ENCODE assay signal across 8 mouse cellular contexts in genomic region chr1:54250158-54250866, GRCm38 (mm10). TPM values are rescaled to one million over a fixed set of nuclear protein-coding genes. Genes with fewer than 3 reads are reported as not detected.
DNase-seq lines count a peak whose midpoint lies in the region; ATAC-seq lines count a peak whose summit lies in the region.

Gene Ccdc150 (plus strand): TSS chr1:54250683.

- DNase-seq in adrenal gland, adult 18-20 months (ENCODE audit: low spot score in 2 of 2): peak; percentile 90
- peak; percentile 98 for DNase-seq in embryo, embryonic 10 days (ENCODE audit: low spot score)
- peak; percentile 95 for DNase-seq in gastrocnemius, postnatal 25 days
- peak; percentile 94 to 98 for DNase-seq in left cerebral cortex, adult 9 months (ENCODE audit: low spot score in 2 of 2)
- peak; percentile 98 to 99 for DNase-seq in right cerebral cortex, adult 2 months (ENCODE audit: low spot score in 2 of 2)
- DNase-seq in urinary bladder, postnatal 10 days (ENCODE audit: low spot score): peak; percentile 82

- H3K4me1 ChIP-seq in megakaryocyte, embryonic 14.5 days: peaks cover 25% of the 10 kb centered on the region

- no peaks in the 10 kb centered on the region for H3K27me3 ChIP-seq in megakaryocyte, embryonic 14.5 days (replicated peaks)

- H3K36me3 ChIP-seq in megakaryocyte, embryonic 14.5 days (replicated peaks; ENCODE audit: low read length): no peaks in the 10 kb centered on the region

- H3K9me3 ChIP-seq in megakaryocyte, embryonic 14.5 days: peaks cover 4% of the 10 kb centered on the region; the same call in 1 of the 2 replicates

- peak within 1 kb of the TSS; percentile 94 for H3K4me3 ChIP-seq in megakaryocyte, embryonic 14.5 days (replicated peaks)

- peak; percentile 95 for ATAC-seq in inflammation-experienced regulatory T-cells, adult 6 months

RNA-seq across cellular contexts. Expression of gene Ccdc150, which starts in this region (rescaled TPM):
- total RNA-seq in adrenal gland, adult 18-20 months (2021): not detected
- total RNA-seq in gastrocnemius, postnatal 25 days (2021): not detected
- under 1 TPM in 1 of 3 experiments, not detected in 2; 0.24 TPM for polyA plus RNA-seq in inflammation-experienced regulatory T-cells, adult 6 months (2017; shearing (Covaris generic))
- not detected in 2 replicates for polyA plus RNA-seq in megakaryocyte, embryonic 14.5 days (2012; ENCODE audit: insufficient read depth, low replicate concordance)

Comparison
In these comparisons a context has a peak if more than half of its experiments do, and no peak if none do; other contexts are left out.
1. Peak in every context shown above with its lines: DNase-seq, ATAC-seq and H3K4me3 ChIP-seq.
2. Peak in DNase-seq in adrenal gland, adult 18-20 months; RNA of the gene not detected or under 1 TPM.
3. Peak in DNase-seq in gastrocnemius, postnatal 25 days; RNA of the gene not detected or under 1 TPM.
4. Peak in ATAC-seq in inflammation-experienced regulatory T-cells, adult 6 months; RNA of the gene not detected or under 1 TPM.